Mouse (Mus musculus): ENCODE measurements around the gene Snrnp27. TPM values are rescaled to one million over a fixed set of nuclear protein-coding genes. Genes with fewer than 3 reads are reported as not detected.

The Snrnp27 gene
- polyA plus RNA-seq, 1 experiment from 2014 or later = 107 TPM

GRCm38 (mm10) chr6:86638434-86638833 is 45.9 kb downstream of the Snrnp27 start:
- Histone ChIP-seq H3K36me3 (ENCODE audit: control insufficient read depth, insufficient read depth, low read length) (no peaks in the 10 kb centered on the region), H3K9ac (ENCODE audit: low read depth, low read length) (no peak overlapping the region), H3K4me2 (ENCODE audit: low read depth, low read length) (no peak overlapping the region), H3K9me3 (ENCODE audit: control insufficient read depth, low read length) (no peaks in the 10 kb centered on the region), H3K4me3 (ENCODE audit: low read depth, low read length) (no peak overlapping the region), H3K27me3 (replicated peaks; ENCODE audit: control insufficient read depth, insufficient read depth, low read length) (no peaks in the 10 kb centered on the region), H3K27ac (replicated peaks; ENCODE audit: low read depth, low read length) (no peak overlapping the region; the same call in 1 of the 2 replicates), H3K4me1 (ENCODE audit: control insufficient read depth, insufficient read depth, low read length) (no peaks in the 10 kb centered on the region; the same call in 1 of the 2 replicates)
- WGBS = 13% methylated on average over 2 of the region's 2 CpGs
- DNase-seq (ENCODE audit: low spot score) (peak; percentile 23), ATAC-seq (ENCODE audit: low read depth) (no peak)

DNA sequence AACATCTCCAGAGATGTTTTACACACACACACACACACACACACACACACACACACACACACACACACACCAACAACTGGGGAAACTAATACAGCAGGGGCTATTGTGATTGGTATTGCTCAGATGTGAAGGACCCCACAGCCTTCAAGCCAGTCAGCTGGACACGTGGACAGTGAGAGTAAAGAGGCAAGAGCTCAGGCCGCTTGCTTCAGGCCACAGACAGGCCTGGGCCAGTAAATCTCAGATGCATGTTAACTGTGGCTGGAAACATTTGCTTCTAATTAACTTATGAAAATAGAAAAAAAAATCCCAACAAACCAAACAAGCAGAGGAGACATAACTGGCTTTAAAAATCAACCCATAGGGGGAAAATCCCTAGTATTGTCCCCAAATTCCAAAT is 46.5 kb downstream of the Snrnp27 start:
- 43% methylated on average over 2 of the region's 2 CpGs for WGBS
- no peak overlapping the region for H3K9ac ChIP-seq (ENCODE audit: low read depth, low read length)
- H3K27me3 ChIP-seq (replicated peaks; ENCODE audit: control insufficient read depth, insufficient read depth, low read length) = no peaks in the 10 kb centered on the region
- H3K9me3 ChIP-seq (ENCODE audit: control insufficient read depth, low read length) = no peaks in the 10 kb centered on the region
- H3K36me3 ChIP-seq (ENCODE audit: control insufficient read depth, insufficient read depth, low read length) = no peaks in the 10 kb centered on the region
- H3K4me1 ChIP-seq (ENCODE audit: control insufficient read depth, insufficient read depth, low read length) = no peaks in the 10 kb centered on the region; the same call in 1 of the 2 replicates
- DNase-seq (ENCODE audit: low spot score) = peak; percentile 41
- H3K4me2 ChIP-seq (ENCODE audit: low read depth, low read length) = no peak overlapping the region
- H3K4me3 ChIP-seq (ENCODE audit: low read depth, low read length) = no peak overlapping the region
- H3K27ac ChIP-seq (replicated peaks; ENCODE audit: low read depth, low read length) = peak overlapping the region; percentile 49
- no peak for ATAC-seq (ENCODE audit: low read depth)

DNA sequence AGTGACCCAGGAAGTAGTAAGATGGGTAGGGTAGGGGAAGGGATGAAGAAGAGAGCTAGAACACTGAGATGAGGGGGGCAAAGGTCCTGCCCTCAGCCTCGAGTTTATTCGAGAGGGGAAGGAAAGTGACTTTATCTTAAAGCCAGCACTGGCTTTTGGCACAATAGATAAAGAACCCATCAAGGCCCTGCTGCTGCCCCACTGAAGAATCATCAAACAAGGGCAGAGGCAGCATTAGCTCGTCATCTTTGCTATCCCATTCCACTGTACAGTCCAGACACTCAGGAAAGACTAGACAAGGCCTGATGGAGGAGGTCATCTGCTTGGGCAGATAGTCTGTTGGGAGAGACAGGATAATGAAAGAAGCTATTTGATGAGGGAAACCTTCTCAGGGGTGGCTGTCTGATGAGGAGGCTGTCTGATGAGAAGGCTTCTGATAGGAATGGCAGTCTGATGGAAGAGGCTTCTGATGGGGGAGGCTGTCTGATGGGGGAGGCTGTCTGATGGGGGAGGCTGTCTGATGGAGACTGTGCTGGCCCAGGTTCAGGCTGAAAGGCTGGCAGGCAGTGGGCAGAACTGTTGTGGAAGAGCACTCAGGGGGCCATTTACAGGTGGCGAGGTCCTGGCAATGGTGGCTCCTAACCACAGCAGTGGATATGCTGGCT is 47.0 kb downstream of the Snrnp27 start:
- WGBS = 58% methylated on average over 4 of the region's 4 CpGs
- no peaks in the 10 kb centered on the region; the same call in 1 of the 2 replicates for H3K4me1 ChIP-seq (ENCODE audit: control insufficient read depth, insufficient read depth, low read length)
- no peak for ATAC-seq (ENCODE audit: low read depth)
- no peaks in the 10 kb centered on the region for H3K36me3 ChIP-seq (ENCODE audit: control insufficient read depth, insufficient read depth, low read length)
- peak overlapping the region; percentile 49; the same call in 1 of the 2 replicates for H3K27ac ChIP-seq (replicated peaks; ENCODE audit: low read depth, low read length)
- H3K9me3 ChIP-seq (ENCODE audit: control insufficient read depth, low read length) = no peaks in the 10 kb centered on the region
- H3K9ac ChIP-seq (ENCODE audit: low read depth, low read length) = no peak overlapping the region
- no peaks in the 10 kb centered on the region for H3K27me3 ChIP-seq (replicated peaks; ENCODE audit: control insufficient read depth, insufficient read depth, low read length)
- no peak overlapping the region for H3K4me2 ChIP-seq (ENCODE audit: low read depth, low read length)
- H3K4me3 ChIP-seq (ENCODE audit: low read depth, low read length) = no peak overlapping the region
- no peak for DNase-seq (ENCODE audit: low spot score)

GRCm38 (mm10) chr6:86636495-86636894 is 47.8 kb downstream of the Snrnp27 start:
- Histone ChIP-seq H3K9me3 (ENCODE audit: control insufficient read depth, low read length) (no peaks in the 10 kb centered on the region), H3K4me2 (ENCODE audit: low read depth, low read length) (no peak overlapping the region), H3K9ac (ENCODE audit: low read depth, low read length) (no peak overlapping the region), H3K4me3 (ENCODE audit: low read depth, low read length) (no peak overlapping the region), H3K27ac (replicated peaks; ENCODE audit: low read depth, low read length) (no peak overlapping the region), H3K36me3 (ENCODE audit: control insufficient read depth, insufficient read depth, low read length) (no peaks in the 10 kb centered on the region), H3K27me3 (replicated peaks; ENCODE audit: control insufficient read depth, insufficient read depth, low read length) (no peaks in the 10 kb centered on the region), H3K4me1 (ENCODE audit: control insufficient read depth, insufficient read depth, low read length) (no peaks in the 10 kb centered on the region; the same call in 1 of the 2 replicates)
- WGBS = 82% methylated on average over 2 of the region's 2 CpGs
- DNase-seq (ENCODE audit: low spot score) = no peak
- no peak for ATAC-seq (ENCODE audit: low read depth)

- no peaks in the 10 kb centered on the region for H3K36me3 ChIP-seq (ENCODE audit: control insufficient read depth, insufficient read depth, low read length)
- ATAC-seq (ENCODE audit: low read depth) (no peak), DNase-seq (ENCODE audit: low spot score) (peak; percentile 17)
- no peaks in the 10 kb centered on the region for H3K9me3 ChIP-seq (ENCODE audit: control insufficient read depth, low read length)
- H3K4me1 ChIP-seq (ENCODE audit: control insufficient read depth, insufficient read depth, low read length) = no peaks in the 10 kb centered on the region
- H3K27ac ChIP-seq (replicated peaks; ENCODE audit: low read depth, low read length) = no peak overlapping the region
- WGBS = 64% methylated on average over 3 of the region's 3 CpGs
- no peak overlapping the region for H3K4me3 ChIP-seq (ENCODE audit: low read depth, low read length)
- no peaks in the 10 kb centered on the region for H3K27me3 ChIP-seq (replicated peaks; ENCODE audit: control insufficient read depth, insufficient read depth, low read length)
- H3K4me2 ChIP-seq (ENCODE audit: low read depth, low read length) = no peak overlapping the region
- no peak overlapping the region for H3K9ac ChIP-seq (ENCODE audit: low read depth, low read length)
Observed at GRCm38 (mm10) chr6:86630141-86630540, 54.2 kb downstream of the Snrnp27 start.

DNA sequence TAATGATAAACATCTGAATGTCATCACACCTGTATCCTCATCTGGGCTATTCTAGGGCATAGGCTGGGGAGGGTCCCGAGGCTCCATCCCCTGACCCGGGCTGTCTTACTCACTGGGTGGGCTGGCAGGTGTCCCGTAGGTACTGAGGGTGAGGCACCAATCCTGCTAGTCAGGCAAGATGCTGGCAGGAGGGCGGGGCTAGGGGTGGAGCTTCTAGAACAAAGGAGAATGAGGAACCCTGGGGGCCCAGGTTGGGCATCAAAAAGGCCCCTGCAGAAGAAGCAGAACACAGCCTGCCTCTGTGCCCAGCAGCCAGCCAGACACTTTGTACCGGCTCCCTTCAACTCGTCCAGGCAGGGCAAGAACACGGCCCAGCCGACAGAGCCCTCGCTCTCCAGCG is 56.4 kb downstream of the Snrnp27 start, which contains the start of gene Asprv1:
Gene Asprv1 (plus strand): TSS at position 219 of the 400 bp plus-strand sequence.
- H3K9ac ChIP-seq (ENCODE audit: low read depth, low read length) = no peak within 1 kb of the TSS
- H3K27ac ChIP-seq (replicated peaks; ENCODE audit: low read depth, low read length) = no peak within 1 kb of the TSS
- no peaks in the 10 kb centered on the region for H3K9me3 ChIP-seq (ENCODE audit: control insufficient read depth, low read length)
- no peaks in the 10 kb centered on the region for H3K36me3 ChIP-seq (ENCODE audit: control insufficient read depth, insufficient read depth, low read length)
- no peak within 1 kb of the TSS for H3K4me3 ChIP-seq (ENCODE audit: low read depth, low read length)
- no peak within 1 kb of the TSS for H3K4me2 ChIP-seq (ENCODE audit: low read depth, low read length)
- ATAC-seq (ENCODE audit: low read depth) (no peak), DNase-seq (ENCODE audit: low spot score) (peak; percentile 39)
- no peaks in the 10 kb centered on the region; the same call in 1 of the 2 replicates for H3K4me1 ChIP-seq (ENCODE audit: control insufficient read depth, insufficient read depth, low read length)
- WGBS = 55% methylated on average over 10 of the region's 10 CpGs
- no peaks in the 10 kb centered on the region for H3K27me3 ChIP-seq (replicated peaks; ENCODE audit: control insufficient read depth, insufficient read depth, low read length)

Other genes with a start within 250 kb of the Snrnp27 start
- 22.7 and 23.9 TPM in 2 replicates for gene C87436, start 246.1 kb downstream of the Snrnp27 start, polyA plus RNA-seq (2014; fragmentation: Nextera tagmentation; extraction: Ambion mirVana)
- 397 and 402 TPM in 2 replicates for gene Pcbp1, start 158.2 kb downstream of the Snrnp27 start, polyA plus RNA-seq (2014; fragmentation: Nextera tagmentation; extraction: Ambion mirVana)
- 37.1 and 74.1 TPM in 2 replicates for gene Asprv1, start 56.4 kb downstream of the Snrnp27 start, polyA plus RNA-seq (2014; fragmentation: Nextera tagmentation; extraction: Ambion mirVana)
- gene Mxd1, start 15.4 kb downstream of the Snrnp27 start, polyA plus RNA-seq (2014; fragmentation: Nextera tagmentation; extraction: Ambion mirVana) = 10.3 and 11.8 TPM in 2 replicates
- gene Gmcl1, start 48.9 kb upstream of the Snrnp27 start, polyA plus RNA-seq (2014; fragmentation: Nextera tagmentation; extraction: Ambion mirVana) = 31.7 and 34.1 TPM in 2 replicates
- gene Anxa4, start 109.1 kb upstream of the Snrnp27 start, polyA plus RNA-seq (2014; fragmentation: Nextera tagmentation; extraction: Ambion mirVana) = 44.1 and 46.7 TPM in 2 replicates
- gene Aak1, start 165.0 kb upstream of the Snrnp27 start, polyA plus RNA-seq (2014; fragmentation: Nextera tagmentation; extraction: Ambion mirVana) = 17.8 and 22.4 TPM in 2 replicates